Comparison of ENCODE assay signal across 8 mouse cellular contexts in the genomic region with DNA sequence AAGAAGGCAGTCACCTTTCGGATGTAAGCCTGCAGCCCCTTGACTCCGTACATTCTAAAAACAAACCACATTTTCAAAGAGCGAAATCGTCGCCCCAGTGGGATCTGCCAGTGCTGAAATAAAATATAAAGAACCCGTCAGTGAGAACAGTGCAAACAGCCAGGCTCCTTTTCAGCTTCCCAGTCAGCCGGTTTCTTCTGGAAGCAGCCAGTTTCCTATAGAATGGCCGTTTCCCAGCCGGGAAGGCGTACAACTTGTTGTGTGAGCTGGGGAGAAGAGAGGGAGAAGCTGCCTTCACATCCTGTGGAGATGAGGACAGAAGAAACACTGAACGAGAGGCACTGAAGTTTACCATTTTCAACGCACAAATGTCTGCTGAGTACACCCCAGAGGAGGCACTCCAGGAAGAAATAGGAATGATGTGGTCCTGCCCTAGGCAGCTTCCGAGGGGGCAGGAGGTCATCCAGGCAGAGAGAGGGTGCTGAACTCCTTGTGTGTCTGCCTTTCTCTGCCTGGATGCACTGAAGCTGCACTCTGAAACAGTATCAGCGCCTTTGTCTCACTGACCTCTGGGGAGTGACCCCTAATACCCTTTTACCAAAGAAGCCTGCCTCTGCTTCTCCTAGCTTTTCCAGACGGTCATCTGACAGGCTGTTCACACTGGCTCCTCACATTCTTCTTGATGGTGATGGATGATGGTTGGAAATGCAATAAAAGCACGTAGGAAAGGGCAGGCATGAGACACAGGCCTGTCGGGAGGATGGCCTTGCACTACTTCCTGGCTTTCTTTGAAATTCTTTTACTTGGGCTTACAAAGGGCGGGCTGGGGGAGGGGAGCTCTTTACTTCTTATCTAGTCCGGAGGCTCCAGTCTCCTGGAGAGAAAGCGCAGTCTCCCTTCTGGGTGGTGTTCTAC. TPM values are rescaled to one million over a fixed set of nuclear protein-coding genes. Genes with fewer than 3 reads are reported as not detected.
DNase-seq lines count a peak whose midpoint lies in the region; ATAC-seq and TF ChIP-seq lines count a peak whose summit lies in the region.

No protein-coding gene starts in this region.

- 1% methylated on average over 20 of the region's 20 CpGs for WGBS in hindbrain, embryonic 10.5 days

- H3K27ac ChIP-seq in gastrocnemius, adult 2 months: peak overlapping the region; percentile 86
- peak overlapping the region; percentile 94 for H3K27ac ChIP-seq in hindbrain, embryonic 10.5 days
- H3K27ac ChIP-seq in left cerebral cortex, adult 2 months: no peak overlapping the region

- H3K4me1 ChIP-seq in hindbrain, embryonic 10.5 days (replicated peaks): peaks cover 64% of the 10 kb centered on the region

- DNase-seq in gastrocnemius, adult 2 months: no peak
- no peak for DNase-seq in gastrocnemius, postnatal 36 days
- peak; percentile 45 for DNase-seq in adrenal gland, postnatal 25 days
- peak; percentile 88 for DNase-seq in hindbrain, embryonic 10.5 days (ENCODE audit: low spot score)
- peak; percentile 90 for DNase-seq in mesoderm, embryonic 11.5 days (ENCODE audit: low read depth, low spot score)
- DNase-seq in left cerebral cortex, adult 2 months (ENCODE audit: extremely low spot score in 1 of 2, low spot score in 2 of 2): no peak
- no peak for DNase-seq in right cerebral cortex, postnatal 36 days (ENCODE audit: low spot score in 2 of 2)

- H3K36me3 ChIP-seq in hindbrain, embryonic 10.5 days: no peaks in the 10 kb centered on the region

- intact Hi-C loops in gastrocnemius, adult 2 months (cut with DNase I): no loop called here
- intact Hi-C loops in gastrocnemius, postnatal 36 days (cut with DNase I): no loop called here
- intact Hi-C loops in left cerebral cortex, adult 2 months (cut with DNase I): loop anchor here (5.0 kb wide), 2 partner anchors 470 to 535 kb away; no protein-coding TSS in a partner anchor

- no peak for TF ChIP-seq CTCF in gastrocnemius, adult 2 months (IDR thresholded peaks at IDR 0.05)
- no peak for TF ChIP-seq CTCF in left cerebral cortex, adult 2 months (IDR thresholded peaks at IDR 0.05)

- no peak overlapping the region for H3K4me3 ChIP-seq in gastrocnemius, adult 2 months
- H3K4me3 ChIP-seq in hindbrain, embryonic 10.5 days: peak overlapping the region; percentile 22
- no peak overlapping the region for H3K4me3 ChIP-seq in left cerebral cortex, adult 2 months

- ATAC-seq in activated CD4-positive, CD25-positive, alpha-beta regulatory T cell, adult 4 months: no peak

- H3K27me3 ChIP-seq in hindbrain, embryonic 10.5 days (ENCODE audit: insufficient read depth, poor library complexity, severe bottlenecking): no peaks in the 10 kb centered on the region

- no peaks in the 10 kb centered on the region for H3K9me3 ChIP-seq in hindbrain, embryonic 10.5 days

RNA-seq across cellular contexts. Expression of gene Fignl1, which starts 13.7 kb away (rescaled TPM):
- under 1 TPM in 1 of 2 experiments, not detected in 1; 0.22 TPM for total RNA-seq in gastrocnemius, adult 2 months (2021)
- total RNA-seq in gastrocnemius, postnatal 36 days (2021): under 1 TPM; 0.30 to 0.36 TPM
- 7.2 and 7.5 TPM in 2 replicates for total RNA-seq in adrenal gland, postnatal 25 days (2021)
- 67.8 and 105 TPM in 2 replicates for polyA plus RNA-seq in hindbrain, embryonic 10.5 days (2016; fragmentation: Nextera tagmentation; extraction: Ambion mirVana)
- total RNA-seq in left cerebral cortex, adult 2 months (2021): 1 to 10 TPM in 1 of 2 experiments, under 1 TPM in 1; 0.77 to 1.0 TPM
- polyA plus RNA-seq in activated CD4-positive, CD25-positive, alpha-beta regulatory T cell, adult 4 months (2017; shearing (Covaris generic)): 10 to 100 TPM; 23.8 to 32.5 TPM

Comparison
In these comparisons a context has a peak if more than half of its experiments do, and no peak if none do; other contexts are left out.
1. DNase-seq: peak in adrenal gland, postnatal 25 days (single experiment), hindbrain, embryonic 10.5 days (single experiment) and mesoderm, embryonic 11.5 days (single experiment); none in gastrocnemius, adult 2 months (single experiment), gastrocnemius, postnatal 36 days (0 of 2), left cerebral cortex, adult 2 months (0 of 2) and right cerebral cortex, postnatal 36 days (0 of 2).